Comparison of ENCODE assay signal across 8 mouse cellular contexts in the genomic region with DNA sequence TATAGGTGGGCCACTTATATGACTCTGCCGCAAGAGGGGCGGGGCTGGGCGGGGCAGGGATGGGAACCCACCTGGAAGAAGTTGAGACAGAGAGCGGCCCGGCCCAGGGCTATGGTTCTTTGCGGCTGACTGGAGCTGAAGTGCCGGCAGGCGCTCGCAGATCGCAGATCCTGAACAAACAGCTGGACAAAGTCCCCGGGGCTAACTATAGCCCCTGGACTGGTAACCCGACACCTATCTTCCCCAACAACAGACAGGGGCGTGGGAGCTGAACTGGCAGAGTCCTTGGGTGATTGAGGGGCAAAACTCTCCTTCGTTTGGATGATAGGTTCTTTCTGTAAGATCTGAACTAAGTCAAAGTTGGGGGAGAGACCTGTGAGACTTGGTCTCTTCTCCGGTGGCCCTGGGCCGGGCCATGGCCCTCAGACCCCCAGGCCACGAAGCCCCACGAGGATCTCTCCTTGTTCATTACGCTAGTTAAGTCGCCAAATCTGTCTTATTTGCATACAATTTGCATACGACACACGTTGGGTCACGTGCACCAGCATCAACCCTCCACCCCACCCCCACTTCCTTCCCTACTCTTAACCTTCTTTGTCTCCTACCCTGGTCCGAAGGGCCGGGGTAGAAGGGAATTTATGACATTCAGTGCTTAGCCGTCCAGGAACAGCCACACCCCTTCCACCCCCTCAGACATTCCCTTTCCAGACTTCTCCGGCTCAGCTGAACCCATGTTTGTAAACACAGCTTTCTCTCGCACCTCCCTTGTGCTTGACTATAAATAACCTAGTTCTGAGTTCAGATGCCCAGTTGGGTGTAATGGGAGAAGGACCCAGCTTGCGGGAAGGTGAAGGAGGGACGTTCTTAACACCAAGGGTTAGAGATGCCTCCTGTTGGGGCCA. TPM values are rescaled to one million over a fixed set of nuclear protein-coding genes. Genes with fewer than 3 reads are reported as not detected.
DNase-seq lines count a peak whose midpoint lies in the region; ATAC-seq and TF ChIP-seq lines count a peak whose summit lies in the region.

No protein-coding gene starts in this region.

- H3K36me3 ChIP-seq in erythroblast, embryonic 14.5 days (ENCODE audit: control insufficient read depth): no peaks in the 10 kb centered on the region
- H3K36me3 ChIP-seq in hindbrain, embryonic 14.5 days (replicated peaks; ENCODE audit: control insufficient read depth, insufficient read depth): no peaks in the 10 kb centered on the region
- no peaks in the 10 kb centered on the region for H3K36me3 ChIP-seq in liver, adult 2 months (ENCODE audit: control insufficient read depth, insufficient read depth, low read length)
- H3K36me3 ChIP-seq in midbrain, postnatal 0 days (ENCODE audit: insufficient read depth, low read length): no peaks in the 10 kb centered on the region

- H3K4me2 ChIP-seq in hindbrain, embryonic 14.5 days (replicated peaks): peak overlapping the region; percentile 43
- H3K4me2 ChIP-seq in midbrain, postnatal 0 days (ENCODE audit: low read depth, low read length, poor library complexity, severe bottlenecking): peak overlapping the region; percentile 13

- peaks cover 39% of the 10 kb centered on the region for H3K4me1 ChIP-seq in erythroblast, embryonic 14.5 days (ENCODE audit: control insufficient read depth)
- peaks cover 5% of the 10 kb centered on the region for H3K4me1 ChIP-seq in hindbrain, embryonic 14.5 days (replicated peaks; ENCODE audit: control insufficient read depth, insufficient read depth, low read length)
- H3K4me1 ChIP-seq in liver, adult 2 months (ENCODE audit: control insufficient read depth, insufficient read depth, low read length): no peaks in the 10 kb centered on the region
- H3K4me1 ChIP-seq in midbrain, postnatal 0 days (ENCODE audit: insufficient read depth, low read length): no peaks in the 10 kb centered on the region

- TF ChIP-seq CTCF in liver, adult 2 months (IDR thresholded peaks at IDR 0.05; ENCODE audit: low read depth, low read length): no peak
- TF ChIP-seq CTCF in midbrain, postnatal 0 days (IDR thresholded peaks at IDR 0.05): no peak

- H3K4me3 ChIP-seq in erythroblast, embryonic 14.5 days (replicated peaks): peak overlapping the region; percentile 50
- H3K4me3 ChIP-seq in hindbrain, embryonic 14.5 days (replicated peaks; ENCODE audit: low read length): no peak overlapping the region
- peak overlapping the region; percentile 43 for H3K4me3 ChIP-seq in liver, adult 2 months (ENCODE audit: insufficient read depth, low read depth, low read length)
- no peak overlapping the region for H3K4me3 ChIP-seq in midbrain, postnatal 0 days (ENCODE audit: low read depth, low read length)

- no peak overlapping the region for H3K9ac ChIP-seq in hindbrain, embryonic 14.5 days
- no peak overlapping the region for H3K9ac ChIP-seq in liver, adult 2 months (ENCODE audit: low read depth, low read length)
- H3K9ac ChIP-seq in midbrain, postnatal 0 days (replicated peaks; ENCODE audit: low read length, poor library complexity, severe bottlenecking): no peak overlapping the region

- H3K27me3 ChIP-seq in erythroblast, embryonic 14.5 days (ENCODE audit: control insufficient read depth): peaks cover 26% of the 10 kb centered on the region
- H3K27me3 ChIP-seq in hindbrain, embryonic 14.5 days (ENCODE audit: control insufficient read depth, insufficient read depth, low read length): no peaks in the 10 kb centered on the region
- H3K27me3 ChIP-seq in liver, adult 2 months (ENCODE audit: control insufficient read depth, insufficient read depth, low read length): no peaks in the 10 kb centered on the region
- peaks cover 4% of the 10 kb centered on the region; the same call in 1 of the 2 replicates for H3K27me3 ChIP-seq in midbrain, postnatal 0 days (ENCODE audit: insufficient read depth, low read length)

- H3K79me2 ChIP-seq in liver, adult 2 months (ENCODE audit: control insufficient read depth, insufficient read depth, low read length): no peaks in the 10 kb centered on the region

- ATAC-seq in hindbrain, embryonic 14.5 days (ENCODE audit: low FRiP score): peak; percentile 28
- ATAC-seq in midbrain, postnatal 0 days (ENCODE audit: low FRiP score): no peak

- DNase-seq in WW6 (ENCODE audit: low read depth, low spot score): peak; percentile 63
- no peak for DNase-seq in hindbrain, embryonic 14.5 days (ENCODE audit: low spot score)
- DNase-seq in liver, adult 2 months (ENCODE audit: extremely low read depth, low read depth, low spot score): no peak
- no peak for DNase-seq in midbrain, postnatal 0 days (ENCODE audit: low spot score)
- no peak for DNase-seq in cerebellum, postnatal 14 days
- DNase-seq in adrenal gland, adult 18-20 months (ENCODE audit: low spot score in 2 of 2): no peak
- DNase-seq in cerebellum, postnatal 25 days: no peak

- H3K9me3 ChIP-seq in erythroblast, embryonic 14.5 days (ENCODE audit: control insufficient read depth, low read length): no peaks in the 10 kb centered on the region
- H3K9me3 ChIP-seq in hindbrain, embryonic 14.5 days (ENCODE audit: control insufficient read depth, low read length): no peaks in the 10 kb centered on the region
- H3K9me3 ChIP-seq in midbrain, postnatal 0 days (ENCODE audit: low read length): no peaks in the 10 kb centered on the region

- WGBS in hindbrain, embryonic 14.5 days: 6% methylated on average over 30 of the region's 30 CpGs
- 14% methylated on average over 30 of the region's 30 CpGs for WGBS in liver, adult 2 months
- WGBS in midbrain, postnatal 0 days: 5% methylated on average over 30 of the region's 30 CpGs

- TF ChIP-seq POLR2A in liver, adult 2 months (IDR thresholded peaks at IDR 0.05; ENCODE audit: extremely low read depth, insufficient read depth, low read length): no peak

- H3K27ac ChIP-seq in hindbrain, embryonic 14.5 days: no peak overlapping the region
- H3K27ac ChIP-seq in liver, adult 2 months (replicated peaks; ENCODE audit: insufficient read depth, low read depth, low read length): no peak overlapping the region
- no peak overlapping the region for H3K27ac ChIP-seq in midbrain, postnatal 0 days (ENCODE audit: low read depth, low read length)

RNA-seq across cellular contexts. Expression of a gene that starts 1.5 kb away (rescaled TPM):
- polyA plus RNA-seq in erythroblast, embryonic 14.5 days (2012): not detected in 2 replicates
- polyA plus RNA-seq in hindbrain, embryonic 14.5 days (2014; fragmentation: Nextera tagmentation; extraction: Ambion mirVana): 0.29 TPM in 1 of 2 replicates, not detected in the other
- total RNA-seq in liver, adult 2 months (2014; rRNA removed): 0.28 TPM in 1 of 2 replicates, not detected in the other
- not detected in 2 replicates for polyA plus RNA-seq in liver, adult 2 months (2012; rRNA removed)
- total RNA-seq in midbrain, postnatal 0 days (2014; rRNA removed): 0.33 TPM in 1 of 2 replicates, not detected in the other
- polyA plus RNA-seq in midbrain, postnatal 0 days (2015; fragmentation: Nextera tagmentation; extraction: Ambion mirVana): 0.18 and 0.22 TPM in 2 replicates
- total RNA-seq in adrenal gland, adult 18-20 months (2021): under 1 TPM in 1 of 2 experiments, not detected in 1; 0.29 TPM

RNA-seq across cellular contexts. Expression of a gene that starts 9.3 kb away (rescaled TPM):
- polyA plus RNA-seq in erythroblast, embryonic 14.5 days (2012): not detected in 2 replicates
- 0.19 TPM in 1 of 2 replicates, not detected in the other for polyA plus RNA-seq in hindbrain, embryonic 14.5 days (2014; fragmentation: Nextera tagmentation; extraction: Ambion mirVana)
- not detected in 2 replicates for total RNA-seq in liver, adult 2 months (2014; rRNA removed)
- polyA plus RNA-seq in liver, adult 2 months (2012; rRNA removed): not detected in 2 replicates
- total RNA-seq in midbrain, postnatal 0 days (2014; rRNA removed): 0.49 TPM in 1 of 2 replicates, not detected in the other
- 0.18 and 0.23 TPM in 2 replicates for polyA plus RNA-seq in midbrain, postnatal 0 days (2015; fragmentation: Nextera tagmentation; extraction: Ambion mirVana)
- not detected for total RNA-seq in adrenal gland, adult 18-20 months (2021)

RNA-seq across cellular contexts. Expression of a gene that starts 16.6 kb away (rescaled TPM):
- 0.02 TPM in 1 of 2 replicates, not detected in the other for polyA plus RNA-seq in erythroblast, embryonic 14.5 days (2012)
- 0.27 TPM in 1 of 2 replicates, not detected in the other for polyA plus RNA-seq in hindbrain, embryonic 14.5 days (2014; fragmentation: Nextera tagmentation; extraction: Ambion mirVana)
- not detected in 2 replicates for total RNA-seq in liver, adult 2 months (2014; rRNA removed)
- 0.04 TPM in 1 of 2 replicates, not detected in the other for polyA plus RNA-seq in liver, adult 2 months (2012; rRNA removed)
- total RNA-seq in midbrain, postnatal 0 days (2014; rRNA removed): 0.05 TPM in 1 of 2 replicates, not detected in the other
- not detected in 2 replicates for polyA plus RNA-seq in midbrain, postnatal 0 days (2015; fragmentation: Nextera tagmentation; extraction: Ambion mirVana)
- total RNA-seq in adrenal gland, adult 18-20 months (2021): not detected

RNA-seq across cellular contexts. Expression of a gene that starts 17.1 kb away (rescaled TPM):
- 0.15 and 0.37 TPM in 2 replicates for polyA plus RNA-seq in erythroblast, embryonic 14.5 days (2012)
- not detected in 2 replicates for polyA plus RNA-seq in hindbrain, embryonic 14.5 days (2014; fragmentation: Nextera tagmentation; extraction: Ambion mirVana)
- 0.09 TPM in 1 of 2 replicates, not detected in the other for total RNA-seq in liver, adult 2 months (2014; rRNA removed)
- 0.04 TPM in 1 of 2 replicates, not detected in the other for polyA plus RNA-seq in liver, adult 2 months (2012; rRNA removed)
- 0.24 TPM in 1 of 2 replicates, not detected in the other for total RNA-seq in midbrain, postnatal 0 days (2014; rRNA removed)
- 0.43 TPM in 1 of 2 replicates, not detected in the other for polyA plus RNA-seq in midbrain, postnatal 0 days (2015; fragmentation: Nextera tagmentation; extraction: Ambion mirVana)
- not detected for total RNA-seq in adrenal gland, adult 18-20 months (2021)

RNA-seq across cellular contexts. Expression of a gene that starts 34.5 kb away (rescaled TPM):
- polyA plus RNA-seq in erythroblast, embryonic 14.5 days (2012): not detected in 2 replicates
- polyA plus RNA-seq in hindbrain, embryonic 14.5 days (2014; fragmentation: Nextera tagmentation; extraction: Ambion mirVana): 1.0 and 1.2 TPM in 2 replicates
- 0.18 and 0.74 TPM in 2 replicates for total RNA-seq in liver, adult 2 months (2014; rRNA removed)
- polyA plus RNA-seq in liver, adult 2 months (2012; rRNA removed): 0.75 and 0.83 TPM in 2 replicates
- total RNA-seq in midbrain, postnatal 0 days (2014; rRNA removed): 2.1 and 2.2 TPM in 2 replicates
- polyA plus RNA-seq in midbrain, postnatal 0 days (2015; fragmentation: Nextera tagmentation; extraction: Ambion mirVana): 0.22 and 0.60 TPM in 2 replicates
- total RNA-seq in adrenal gland, adult 18-20 months (2021): under 1 TPM; 0.89 to 0.99 TPM

Comparison
In these comparisons a context has a peak if more than half of its experiments do, and no peak if none do; other contexts are left out.
1. H3K4me3 ChIP-seq: peak in erythroblast, embryonic 14.5 days (single experiment) and liver, adult 2 months (single experiment); none in hindbrain, embryonic 14.5 days (single experiment) and midbrain, postnatal 0 days (single experiment).